Mouse (Mus musculus): ENCODE data around the gene Siglech. TPM values are rescaled to one million over a fixed set of nuclear protein-coding genes. Genes with fewer than 3 reads are reported as not detected.

Siglech gene
- 25.1 and 25.2 TPM in 2 replicates for polyA plus RNA-seq (2021; fragmentation: Nextera tagmentation)
- long read RNA-seq, experiment 1, transcript Siglech-201 (6 exons, 2,138 nt): minor isoform, 5 of 42 reads
- long read RNA-seq, experiment 1, transcript Siglech-208 (5 exons, 833 nt): major isoform, 22 of 42 reads
- long read RNA-seq, experiment 1, partial matches to known transcripts: 0 of 42 reads
- long read RNA-seq, experiment 1, other reads (novel, unspliced or antisense): 15 of 42 reads
- long read RNA-seq, experiment 2, partial matches to known transcripts: 3 of 17 reads
- long read RNA-seq, experiment 2, other reads (novel, unspliced or antisense): 7 of 17 reads

DNA sequence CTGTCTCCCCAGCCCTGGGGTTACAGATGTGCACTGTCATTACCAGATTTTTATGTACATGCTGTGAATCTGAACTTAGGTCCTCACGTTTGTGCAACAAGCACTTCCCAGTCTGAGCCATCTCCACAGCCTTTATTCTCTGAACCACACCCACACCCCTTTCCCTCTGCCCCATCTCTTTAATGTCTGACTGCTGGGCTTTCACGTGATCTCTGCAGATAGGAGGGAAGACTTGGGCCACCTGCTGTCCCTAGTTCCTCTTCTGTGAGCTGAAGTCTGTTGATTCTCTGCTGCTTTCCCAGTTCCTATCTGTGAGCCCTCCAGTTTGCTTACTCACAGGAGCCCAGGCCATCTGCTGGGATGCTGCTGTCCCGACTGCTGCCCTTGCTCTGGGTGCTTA is at the start of gene Siglech:
Siglech (plus strand) TSS at position 253 of the 400 bp plus-strand sequence.

DNA sequence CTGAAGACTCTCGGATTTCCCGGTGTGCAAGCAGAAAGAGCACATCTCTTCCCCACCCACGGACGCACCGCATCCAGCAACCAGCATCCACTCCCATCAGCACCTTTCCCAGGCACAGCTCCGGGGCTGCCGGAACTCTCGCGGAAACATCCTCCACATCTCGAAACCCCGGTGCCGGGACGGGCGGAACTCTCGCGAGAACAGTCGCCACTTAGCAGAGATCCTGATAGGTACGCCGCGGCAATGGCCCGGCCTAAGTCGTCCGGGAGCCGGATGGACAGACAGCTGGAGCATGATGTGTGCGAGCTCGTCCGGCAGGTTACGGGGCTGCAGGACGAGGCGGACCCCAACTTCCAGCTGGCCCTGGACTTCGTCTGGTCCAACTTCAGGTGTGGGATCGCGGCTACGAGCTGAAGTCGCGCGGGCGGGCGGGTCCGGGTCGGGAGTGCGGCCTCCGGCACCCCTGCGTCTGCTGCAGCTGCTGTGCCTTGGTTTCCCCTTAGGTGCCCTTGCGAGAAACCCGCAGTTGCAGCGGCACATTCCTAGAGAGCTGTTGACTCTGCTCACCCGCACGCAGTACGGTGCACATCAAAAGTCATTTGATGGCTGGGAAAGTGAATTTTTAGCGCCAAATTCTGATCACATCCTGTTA is 26.1 kb downstream of the Siglech start, which contains the start of gene Tubgcp5:
Tubgcp5 (plus strand) TSS at position 203 of the 652 bp plus-strand sequence.

Other genes with a start within 250 kb of the Siglech start
- gene Tubgcp5, start 26.0 kb downstream of the Siglech start, polyA plus RNA-seq (2021; fragmentation: Nextera tagmentation): 9.2 and 12.7 TPM in 2 replicates
- gene Cyfip1, start 73.6 kb downstream of the Siglech start, polyA plus RNA-seq (2021; fragmentation: Nextera tagmentation): 32.7 and 43.9 TPM in 2 replicates
- gene Nipa2, start 194.3 kb downstream of the Siglech start, polyA plus RNA-seq (2021; fragmentation: Nextera tagmentation): 15.7 and 18.6 TPM in 2 replicates